Mouse (Mus musculus): ENCODE measurements around the gene Bora. TPM values are rescaled to one million over a fixed set of nuclear protein-coding genes. Genes with fewer than 3 reads are reported as not detected.
A peak's percentile ranks its signal among the peaks of the same experiment; 100 is the strongest.

The Bora gene
- total RNA-seq, 2 experiments from 2014 or later, result 8.0 to 8.9 TPM

- no peak for DNase-seq (ENCODE audit: low spot score in 2 of 2)
Measured at GRCm38 (mm10) chr14:99060616-99061015, 14.6 kb downstream of the Bora start.

- no peak for DNase-seq (ENCODE audit: low spot score in 2 of 2)
Measured at GRCm38 (mm10) chr14:99063091-99063490, 17.1 kb downstream of the Bora start.

GRCm38 (mm10) chr14:99071146-99071545 is 25.1 kb downstream of the Bora start:
- no peak for DNase-seq (ENCODE audit: low spot score in 2 of 2)

- no peak for DNase-seq (ENCODE audit: low spot score in 2 of 2)
Measured at GRCm38 (mm10) chr14:99088947-99089346, 42.9 kb downstream of the Bora start.

GRCm38 (mm10) chr14:99099267-99099966 is 53.4 kb downstream of the Bora start, which contains the start of the genes Pibf1 and Dis3:
Gene Pibf1, plus strand, starts transcription at chr14:99099424.
Gene Dis3, minus strand, starts transcription at chr14:99099770.
- peak; percentile 96 to 99 for DNase-seq (ENCODE audit: low spot score in 2 of 2)

GRCm38 (mm10) chr14:99099967-99100587 is 54.1 kb downstream of the Bora start:
- no peak for DNase-seq (ENCODE audit: low spot score in 2 of 2)

GRCm38 (mm10) chr14:99103050-99103449 is 57.0 kb downstream of the Bora start:
- no peak for DNase-seq (ENCODE audit: low spot score in 2 of 2)

- no peak for DNase-seq (ENCODE audit: low spot score in 2 of 2)
Measured at GRCm38 (mm10) chr14:99104542-99105123, 58.6 kb downstream of the Bora start.

- no peak for DNase-seq (ENCODE audit: low spot score in 2 of 2)
Measured at GRCm38 (mm10) chr14:99106671-99107070, 60.6 kb downstream of the Bora start.

GRCm38 (mm10) chr14:99107631-99108187 is 61.7 kb downstream of the Bora start:
- no peak for DNase-seq (ENCODE audit: low spot score in 2 of 2)

- DNase-seq (ENCODE audit: low spot score in 2 of 2), result no peak
Measured at GRCm38 (mm10) chr14:99108762-99109161, 62.7 kb downstream of the Bora start.

GRCm38 (mm10) chr14:99117576-99117975 is 71.6 kb downstream of the Bora start:
- no peak for DNase-seq (ENCODE audit: low spot score in 2 of 2)

- no peak for DNase-seq (ENCODE audit: low spot score in 2 of 2)
Measured at GRCm38 (mm10) chr14:99121584-99122339, 75.7 kb downstream of the Bora start.

- DNase-seq (ENCODE audit: low spot score in 2 of 2), result no peak
Measured at GRCm38 (mm10) chr14:99124076-99124475, 78.1 kb downstream of the Bora start.

Other genes starting within 250 kb of the Bora start
- gene Rpl36a-ps1, start 51.9 kb upstream of the Bora start, total RNA-seq (2021), result 10 to 100 TPM in 1 of 2 experiments, 1 to 10 TPM in 1; 7.1 to 11.2 TPM
- gene Mzt1, start 88 bp upstream of the Bora start, total RNA-seq (2021), result 10 to 100 TPM; 29.9 to 31.3 TPM
- gene Pibf1, start 53.2 kb downstream of the Bora start, total RNA-seq (2021), result 10 to 100 TPM; 13.6 to 15.1 TPM
- gene Dis3, start 53.5 kb downstream of the Bora start, total RNA-seq (2021), result 10 to 100 TPM; 25.8 to 26.4 TPM